Mouse (Mus musculus) layer of hippocampus, adult 8-10 months (tissue): ENCODE measurements at regions not wholly inside any gene's neighbourhood (a gene's known extent, or its start where the extent isn't known, plus 50 kb on each side); places are given as distances from the start of the nearest gene placed in this dataset.

Experiments
- DNase-seq, 2 experiments: peaks; one replicate each; pipeline ENCODE4 v3.0.0; 2022; ENCODE audit warnings: low spot score in 2 of 2

- DNase-seq: no peak
These were observed 65.3 kb downstream of the Cdca7 start for GRCm38 (mm10) chr2:72541246-72541645.

DNA sequence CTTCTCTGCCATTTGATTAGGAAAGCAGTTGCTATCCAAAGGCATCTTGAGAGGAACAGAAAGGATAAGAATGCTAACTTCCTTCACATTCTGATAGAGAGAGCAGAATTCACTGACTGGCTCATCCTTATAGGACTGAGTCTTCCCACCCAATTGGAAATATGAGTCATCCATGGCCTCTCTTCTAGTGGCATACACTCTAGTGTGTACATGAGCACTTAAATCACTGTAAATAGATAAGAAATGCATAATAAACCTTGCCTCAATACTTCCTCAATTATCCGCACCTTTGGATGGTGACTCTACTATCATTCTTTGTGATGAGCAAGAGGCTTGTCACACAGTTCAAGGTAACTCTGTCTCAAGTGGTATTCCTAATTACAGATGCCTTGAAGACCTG lies 69.5 kb downstream of the Cdca7 start:
- DNase-seq: no peak

GRCm38 (mm10) chr2:72546476-72546875 lies 70.5 kb downstream of the Cdca7 start:
- no peak for DNase-seq

DNA sequence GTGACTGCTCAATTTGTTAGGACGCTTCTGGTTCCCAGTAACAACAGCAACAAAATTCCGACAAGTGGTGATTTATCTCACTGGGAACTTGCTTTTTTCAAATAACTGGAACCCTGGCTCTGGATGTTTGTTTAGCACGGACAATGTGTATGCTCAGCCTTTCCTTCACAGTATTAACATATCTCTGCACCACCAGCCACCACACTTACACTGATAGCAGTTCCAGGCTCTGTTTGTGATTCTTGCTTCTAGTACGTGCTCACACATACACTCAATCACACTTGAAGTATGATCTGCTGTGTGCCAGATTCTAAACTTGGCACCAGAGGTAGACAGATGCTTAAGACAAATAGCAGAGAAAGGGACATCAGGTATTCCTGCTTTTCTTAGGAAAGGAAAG lies 71.0 kb downstream of the Cdca7 start:
- DNase-seq: no peak

- no peak for DNase-seq
These were observed 75.3 kb downstream of the Cdca7 start for GRCm38 (mm10) chr2:72551268-72551667.

GRCm38 (mm10) chr2:72554603-72555002 lies 78.6 kb downstream of the Cdca7 start:
- no peak for DNase-seq

GRCm38 (mm10) chr2:72555116-72555515 lies 79.2 kb downstream of the Cdca7 start:
- no peak for DNase-seq

DNA sequence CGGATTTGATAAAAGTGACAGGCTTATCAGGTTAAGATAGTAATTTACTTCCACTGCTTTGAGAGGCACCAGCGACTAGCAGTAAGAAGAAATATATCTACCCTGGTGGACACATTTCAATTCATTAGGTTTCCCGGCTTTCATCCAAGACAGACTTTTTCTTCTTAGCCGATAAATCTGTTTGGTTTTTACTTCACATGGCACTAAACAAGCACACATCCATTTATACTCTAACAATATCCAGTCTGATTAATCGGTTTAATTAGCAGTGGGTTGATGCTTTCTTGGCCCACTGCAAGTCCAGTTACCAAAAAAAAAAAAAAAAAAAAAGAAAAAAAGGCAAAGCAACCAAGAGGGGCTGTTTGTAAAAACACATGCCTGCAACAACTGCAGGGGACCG lies 79.6 kb downstream of the Cdca7 start:
- no peak for DNase-seq

DNA sequence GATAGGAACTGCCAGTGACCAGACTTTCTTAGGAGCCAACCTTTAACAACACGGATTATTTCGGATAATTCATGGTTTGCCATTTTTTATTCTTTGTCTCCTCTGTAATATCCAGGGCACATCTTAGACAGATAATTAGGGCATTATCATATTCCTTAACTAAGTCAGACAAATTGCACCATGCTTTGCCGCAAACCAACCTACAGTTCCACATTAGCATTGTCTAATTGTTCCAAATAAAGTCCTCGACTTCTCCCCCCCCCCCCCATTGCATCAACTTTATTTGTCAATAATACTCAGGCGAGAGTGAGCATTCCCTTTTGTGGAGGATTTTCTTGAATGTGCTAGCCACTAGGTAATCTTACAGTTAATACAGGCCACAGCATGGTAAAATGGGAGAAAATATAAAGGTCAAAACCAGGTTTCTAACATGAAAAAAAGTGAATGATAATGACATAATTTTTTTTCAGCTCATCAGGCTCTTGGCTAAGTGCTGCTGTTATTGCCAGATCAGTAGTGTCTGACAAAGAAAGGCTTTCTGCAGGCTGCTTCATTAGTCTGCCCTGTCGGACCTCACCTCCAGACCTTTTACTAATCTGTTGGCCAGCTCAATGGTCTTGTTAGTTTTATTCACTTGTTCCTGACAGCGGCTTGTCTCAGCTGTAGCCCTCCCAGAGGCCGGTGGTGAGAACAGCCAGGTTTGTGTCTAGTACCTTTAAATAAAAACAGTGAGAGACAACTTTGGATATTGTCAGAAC lies 80.3 kb downstream of the Cdca7 start:
- no peak for DNase-seq

- no peak for DNase-seq
These were observed 81.2 kb downstream of the Cdca7 start for GRCm38 (mm10) chr2:72557161-72557560.

DNA sequence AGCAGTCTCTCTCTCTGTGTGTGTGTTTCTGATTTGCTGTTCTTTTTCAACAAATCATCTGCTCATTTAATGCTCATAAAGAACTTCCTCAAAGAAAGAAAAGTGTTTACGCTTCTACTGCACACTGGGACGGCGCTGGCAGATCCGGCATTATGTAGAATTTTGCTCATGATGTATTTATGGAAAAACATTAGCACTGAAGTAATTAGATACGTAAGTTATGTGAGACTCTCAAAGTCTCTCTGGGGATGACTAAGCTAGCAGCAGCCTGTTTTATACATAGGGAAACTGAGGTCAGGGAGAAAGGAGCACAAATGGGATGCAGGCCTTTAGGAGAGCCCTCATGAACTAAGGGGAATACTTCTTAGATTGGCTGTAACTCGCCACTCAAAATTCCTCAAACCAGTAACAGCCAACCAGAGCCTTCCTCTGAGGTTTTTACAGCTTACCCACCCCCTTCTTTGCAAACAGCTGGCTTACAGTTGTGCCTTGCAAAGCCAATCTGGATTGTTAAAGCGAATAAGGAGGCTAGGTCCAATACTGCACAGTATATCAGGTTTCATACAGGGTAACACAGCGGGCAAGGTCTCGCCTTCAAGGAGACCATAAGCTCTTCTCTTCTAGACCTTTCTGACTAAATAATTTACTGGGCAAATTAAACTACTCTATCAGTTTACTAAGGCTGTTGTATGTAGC lies 81.8 kb downstream of the Cdca7 start:
- no peak for DNase-seq

GRCm38 (mm10) chr2:72561383-72561782 lies 85.4 kb downstream of the Cdca7 start:
- DNase-seq: no peak

DNA sequence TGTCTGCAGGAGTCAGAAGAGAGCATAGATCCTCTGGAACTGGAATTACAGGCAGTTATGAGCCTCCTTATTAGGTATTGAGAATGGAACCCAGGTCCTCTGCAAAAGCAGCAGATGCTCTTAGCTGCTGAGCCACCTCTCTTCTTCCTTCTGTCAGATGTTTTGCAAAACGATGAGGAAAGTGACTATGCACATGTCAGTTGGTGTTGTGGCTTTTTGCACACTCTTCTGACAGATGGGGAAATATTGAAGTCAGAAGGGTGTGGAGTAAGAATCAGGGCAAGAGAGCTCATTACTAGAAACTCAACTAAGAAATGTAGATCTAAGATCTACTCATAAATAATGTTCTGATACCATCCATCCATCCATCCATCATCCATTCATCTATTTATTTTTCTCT lies 102.4 kb downstream of the Cdca7 start:
- no peak for DNase-seq

- DNase-seq: no peak
These were observed 105.2 kb downstream of the Cdca7 start for GRCm38 (mm10) chr2:72581136-72581535.

GRCm38 (mm10) chr2:72588814-72589213 lies 112.9 kb downstream of the Cdca7 start:
- no peak for DNase-seq

GRCm38 (mm10) chr2:72592011-72592410 lies 116.1 kb downstream of the Cdca7 start:
- DNase-seq: no peak

- DNase-seq: no peak
These were observed 121.3 kb downstream of the Cdca7 start for GRCm38 (mm10) chr2:72596994-72597925.

GRCm38 (mm10) chr2:72597941-72598340 lies 122.0 kb downstream of the Cdca7 start:
- DNase-seq: no peak

GRCm38 (mm10) chr2:72600723-72601122 lies 124.8 kb downstream of the Cdca7 start:
- no peak for DNase-seq

DNA sequence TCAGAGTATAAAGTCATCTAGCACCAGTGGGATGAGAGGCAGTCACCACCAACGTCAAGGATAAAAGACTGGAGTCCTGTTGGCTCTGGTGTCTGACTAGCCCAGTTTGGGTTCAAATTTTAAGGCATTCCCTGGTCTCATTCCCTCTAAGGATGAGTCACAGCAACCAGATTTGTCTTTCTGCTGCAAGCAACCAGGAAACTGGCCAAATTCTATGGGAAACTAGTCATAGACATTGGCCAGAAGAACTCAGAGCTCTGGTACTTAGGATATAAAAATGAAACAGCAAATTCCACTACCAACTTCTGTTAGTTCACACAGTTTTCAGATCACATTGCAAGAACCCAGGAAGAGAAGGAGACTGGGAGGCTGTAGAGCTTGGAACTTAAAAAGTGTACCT lies 126.2 kb downstream of the Cdca7 start:
- DNase-seq: peak in 1 of 2 experiments; percentile 22

GRCm38 (mm10) chr2:72612221-72612620 lies 136.3 kb downstream of the Cdca7 start:
- no peak for DNase-seq

GRCm38 (mm10) chr2:72614256-72614655 lies 138.3 kb downstream of the Cdca7 start:
- peak; percentile 39 to 46 for DNase-seq
